Mouse (Mus musculus): ENCODE measurements around the gene Xndc1. TPM values are rescaled to one million over a fixed set of nuclear protein-coding genes. Genes with fewer than 3 reads are reported as not detected.

The Xndc1 gene
- polyA plus RNA-seq, 1 experiment from 2014 or later = 21.6 TPM

DNA sequence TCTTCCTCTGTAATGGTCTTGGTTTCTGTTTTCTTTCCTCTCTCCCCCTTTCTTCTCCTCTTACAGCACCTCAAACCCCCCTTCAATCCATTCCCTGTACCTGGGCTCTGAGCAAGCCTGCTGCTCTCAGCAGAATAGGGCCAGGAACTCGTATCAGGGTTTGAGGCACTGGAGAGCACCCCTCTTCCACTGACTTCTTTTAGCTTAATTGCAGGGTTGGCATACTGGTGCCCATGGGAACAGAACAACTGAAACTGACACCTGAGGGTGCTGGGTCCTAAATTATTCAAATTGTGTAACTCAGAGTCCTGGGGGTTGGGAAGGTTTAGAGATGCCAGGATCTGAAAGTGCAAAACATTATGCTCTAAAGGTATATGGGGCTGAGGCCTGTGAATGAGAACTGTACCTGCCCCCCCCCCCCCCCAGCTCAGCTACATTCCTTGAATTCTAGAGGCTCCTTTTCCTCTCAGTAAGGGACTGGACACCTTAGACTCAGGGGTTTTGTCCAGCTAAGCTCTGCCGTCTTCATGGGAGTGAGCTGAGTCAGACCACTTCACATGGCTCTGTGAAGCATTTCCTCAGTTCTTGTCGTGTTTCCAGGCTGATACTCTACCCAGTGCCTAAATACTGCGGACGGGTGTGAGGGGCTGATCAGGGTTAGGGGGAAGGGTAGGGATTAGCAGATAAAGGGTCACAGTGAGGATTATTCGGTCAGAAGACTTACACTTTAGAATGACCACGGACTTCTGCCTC lies 51.4 kb downstream of the Xndc1 start, which contains the start of gene Chrna10:
Gene Chrna10, minus strand, starts transcription at position 250 of the 753 bp plus-strand sequence.
- Histone ChIP-seq H3K27ac (ENCODE audit: low read length) (no peak within 1 kb of the TSS), H3K36me3 (ENCODE audit: control insufficient read depth, insufficient read depth, low read length) (peaks cover 12% of the 10 kb centered on the region; the same call in 1 of the 2 replicates), H3K4me1 (ENCODE audit: control insufficient read depth, insufficient read depth, low read length) (no peaks in the 10 kb centered on the region), H3K9ac (ENCODE audit: low read depth, low read length) (no peak within 1 kb of the TSS), H3K27me3 (replicated peaks; ENCODE audit: control insufficient read depth, insufficient read depth, low read length) (no peaks in the 10 kb centered on the region), H3K9me3 (ENCODE audit: control insufficient read depth, low read length) (no peaks in the 10 kb centered on the region), H3K4me3 (ENCODE audit: low read length) (no peak within 1 kb of the TSS), H3K4me2 (ENCODE audit: low read depth, low read length) (no peak within 1 kb of the TSS)
- no peak for ATAC-seq
- 43% methylated on average over 7 of the region's 7 CpGs for WGBS

DNA sequence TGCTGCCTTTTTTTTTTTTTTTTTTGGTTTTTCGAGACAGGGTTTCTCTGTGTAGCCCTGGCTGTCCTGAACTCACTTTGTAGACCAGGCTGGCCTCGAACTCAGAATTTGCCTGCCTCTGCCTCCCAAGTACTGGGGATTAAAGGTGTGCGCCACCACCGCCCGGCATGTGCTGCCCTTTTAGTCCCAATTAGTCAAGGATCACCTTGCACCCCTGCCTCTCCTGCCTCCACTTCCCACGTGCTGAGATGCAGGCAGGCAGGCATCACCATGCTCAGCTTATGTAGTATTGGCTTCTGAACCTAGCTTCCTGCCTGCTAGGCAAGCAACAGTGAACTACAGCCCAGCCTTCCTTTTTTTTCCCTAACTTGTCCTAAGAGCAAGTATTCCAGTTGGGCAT lies 52.1 kb downstream of the Xndc1 start:
- no peaks in the 10 kb centered on the region for H3K27me3 ChIP-seq (replicated peaks; ENCODE audit: control insufficient read depth, insufficient read depth, low read length)
- no peak for ATAC-seq
- H3K9me3 ChIP-seq (ENCODE audit: control insufficient read depth, low read length) = no peaks in the 10 kb centered on the region
- no peak overlapping the region for H3K27ac ChIP-seq (ENCODE audit: low read length)
- peaks cover 16% of the 10 kb centered on the region; the same call in 1 of the 2 replicates for H3K36me3 ChIP-seq (ENCODE audit: control insufficient read depth, insufficient read depth, low read length)
- no peak overlapping the region for H3K4me3 ChIP-seq (ENCODE audit: low read length)
- H3K4me2 ChIP-seq (ENCODE audit: low read depth, low read length) = no peak overlapping the region
- 79% methylated on average over 6 of the region's 6 CpGs for WGBS
- H3K4me1 ChIP-seq (ENCODE audit: control insufficient read depth, insufficient read depth, low read length) = no peaks in the 10 kb centered on the region
- no peak overlapping the region for H3K9ac ChIP-seq (ENCODE audit: low read depth, low read length)

GRCm38 (mm10) chr7:102120326-102120725 lies 55.0 kb downstream of the Xndc1 start:
- no peak for ATAC-seq
- 94% methylated on average over 10 of the region's 10 CpGs for WGBS
- Histone ChIP-seq H3K27ac (ENCODE audit: low read length) (no peak overlapping the region), H3K4me3 (ENCODE audit: low read length) (no peak overlapping the region), H3K36me3 (ENCODE audit: control insufficient read depth, insufficient read depth, low read length) (peaks cover 39% of the 10 kb centered on the region), H3K9me3 (ENCODE audit: control insufficient read depth, low read length) (no peaks in the 10 kb centered on the region), H3K4me2 (ENCODE audit: low read depth, low read length) (no peak overlapping the region), H3K4me1 (ENCODE audit: control insufficient read depth, insufficient read depth, low read length) (no peaks in the 10 kb centered on the region), H3K9ac (ENCODE audit: low read depth, low read length) (no peak overlapping the region), H3K27me3 (replicated peaks; ENCODE audit: control insufficient read depth, insufficient read depth, low read length) (no peaks in the 10 kb centered on the region)

DNA sequence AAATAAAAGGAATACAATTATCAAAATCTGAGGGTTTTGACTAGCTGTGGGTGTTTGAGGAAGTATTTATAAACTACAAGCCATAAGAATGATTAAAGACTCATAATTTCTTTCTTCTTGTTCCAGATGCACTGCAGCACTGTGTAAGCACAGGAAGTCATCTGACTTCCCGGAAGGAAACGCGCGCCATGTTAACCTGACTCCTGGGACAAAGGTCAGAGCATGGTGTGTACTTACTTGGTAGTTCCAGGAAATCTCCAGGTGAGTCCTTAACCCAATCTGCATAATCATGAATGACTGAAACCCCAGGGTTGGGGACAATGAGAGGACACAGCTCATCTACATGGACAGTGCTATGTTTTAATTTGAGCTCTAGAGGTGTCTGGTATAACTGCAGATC lies 67.1 kb downstream of the Xndc1 start:
- 85% methylated on average over 4 of the region's 4 CpGs for WGBS
- H3K9ac ChIP-seq (ENCODE audit: low read depth, low read length) = no peak overlapping the region
- no peak overlapping the region for H3K4me2 ChIP-seq (ENCODE audit: low read depth, low read length)
- H3K9me3 ChIP-seq (ENCODE audit: control insufficient read depth, low read length) = no peaks in the 10 kb centered on the region
- no peak overlapping the region for H3K4me3 ChIP-seq (ENCODE audit: low read length)
- ATAC-seq = no peak
- peak overlapping the region; percentile 33; the same call in 1 of the 2 replicates for H3K27ac ChIP-seq (ENCODE audit: low read length)
- H3K4me1 ChIP-seq (ENCODE audit: control insufficient read depth, insufficient read depth, low read length) = no peaks in the 10 kb centered on the region
- peaks cover 25% of the 10 kb centered on the region for H3K36me3 ChIP-seq (ENCODE audit: control insufficient read depth, insufficient read depth, low read length)
- H3K27me3 ChIP-seq (replicated peaks; ENCODE audit: control insufficient read depth, insufficient read depth, low read length) = no peaks in the 10 kb centered on the region

Other genes starting within 250 kb of the Xndc1 start
- 2.2 and 2.4 TPM in 2 replicates for gene Phox2a, start 247.2 kb upstream of the Xndc1 start, polyA plus RNA-seq (2015; fragmentation: Nextera tagmentation; extraction: Ambion mirVana)
- gene Inppl1, start 227.3 kb upstream of the Xndc1 start, polyA plus RNA-seq (2015; fragmentation: Nextera tagmentation; extraction: Ambion mirVana) = 27.2 and 28.2 TPM in 2 replicates
- 2.6 and 3.2 TPM in 2 replicates for gene Folr2, start 208.3 kb upstream of the Xndc1 start, polyA plus RNA-seq (2015; fragmentation: Nextera tagmentation; extraction: Ambion mirVana)
- gene Anapc15, start 201.8 kb upstream of the Xndc1 start, polyA plus RNA-seq (2015; fragmentation: Nextera tagmentation; extraction: Ambion mirVana) = 61.0 and 66.3 TPM in 2 replicates
- 201 and 253 TPM in 2 replicates for gene Folr1, start 194.7 kb upstream of the Xndc1 start, polyA plus RNA-seq (2015; fragmentation: Nextera tagmentation; extraction: Ambion mirVana)
- 236 and 245 TPM in 2 replicates for gene Lamtor1, start 159.6 kb upstream of the Xndc1 start, polyA plus RNA-seq (2015; fragmentation: Nextera tagmentation; extraction: Ambion mirVana)
- 0.24 and 0.28 TPM in 2 replicates for gene Tomt, start 159.2 kb upstream of the Xndc1 start, polyA plus RNA-seq (2015; fragmentation: Nextera tagmentation; extraction: Ambion mirVana)
- gene Lrrc51, start 131.6 kb upstream of the Xndc1 start, polyA plus RNA-seq (2015; fragmentation: Nextera tagmentation; extraction: Ambion mirVana) = 9.7 and 10.1 TPM in 2 replicates
- gene Numa1, start 131.4 kb upstream of the Xndc1 start, polyA plus RNA-seq (2015; fragmentation: Nextera tagmentation; extraction: Ambion mirVana) = 39.9 and 41.9 TPM in 2 replicates
- 1.9 and 2.1 TPM in 2 replicates for gene Il18bp, start 46.8 kb upstream of the Xndc1 start, polyA plus RNA-seq (2015; fragmentation: Nextera tagmentation; extraction: Ambion mirVana)
- 33.0 and 35.5 TPM in 2 replicates for gene Rnf121, start within 50 bp of the Xndc1 start, polyA plus RNA-seq (2015; fragmentation: Nextera tagmentation; extraction: Ambion mirVana)
- gene Xntrpc, start 202 bp downstream of the Xndc1 start, polyA plus RNA-seq (2015; fragmentation: Nextera tagmentation; extraction: Ambion mirVana) = 0.47 and 0.48 TPM in 2 replicates
- gene Trpc2, start 17.6 kb downstream of the Xndc1 start, polyA plus RNA-seq (2015; fragmentation: Nextera tagmentation; extraction: Ambion mirVana) = not detected in 2 replicates
- gene Art1, start 36.2 kb downstream of the Xndc1 start, polyA plus RNA-seq (2015; fragmentation: Nextera tagmentation; extraction: Ambion mirVana) = 0.18 and 0.22 TPM in 2 replicates
- gene Art5, start 44.0 kb downstream of the Xndc1 start, polyA plus RNA-seq (2015; fragmentation: Nextera tagmentation; extraction: Ambion mirVana) = 0.48 and 0.77 TPM in 2 replicates
- gene Chrna10, start 51.3 kb downstream of the Xndc1 start, polyA plus RNA-seq (2015; fragmentation: Nextera tagmentation; extraction: Ambion mirVana) = 0.09 and 0.10 TPM in 2 replicates
- 27.5 and 27.9 TPM in 2 replicates for gene Nup98, start 144.7 kb downstream of the Xndc1 start, polyA plus RNA-seq (2015; fragmentation: Nextera tagmentation; extraction: Ambion mirVana)
- 121 and 126 TPM in 2 replicates for gene Pgap2, start 144.7 kb downstream of the Xndc1 start, polyA plus RNA-seq (2015; fragmentation: Nextera tagmentation; extraction: Ambion mirVana)
- 69.4 and 71.3 TPM in 2 replicates for gene Rhog, start 190.5 kb downstream of the Xndc1 start, polyA plus RNA-seq (2015; fragmentation: Nextera tagmentation; extraction: Ambion mirVana)
- 20.9 and 21.1 TPM in 2 replicates for gene Stim1, start 202.3 kb downstream of the Xndc1 start, polyA plus RNA-seq (2015; fragmentation: Nextera tagmentation; extraction: Ambion mirVana)